Mouse (Mus musculus): ENCODE data around the gene Mrfap1.
A peak's percentile ranks its signal among the peaks of the same experiment; 100 is the strongest.

Gene Mrfap1

DNA sequence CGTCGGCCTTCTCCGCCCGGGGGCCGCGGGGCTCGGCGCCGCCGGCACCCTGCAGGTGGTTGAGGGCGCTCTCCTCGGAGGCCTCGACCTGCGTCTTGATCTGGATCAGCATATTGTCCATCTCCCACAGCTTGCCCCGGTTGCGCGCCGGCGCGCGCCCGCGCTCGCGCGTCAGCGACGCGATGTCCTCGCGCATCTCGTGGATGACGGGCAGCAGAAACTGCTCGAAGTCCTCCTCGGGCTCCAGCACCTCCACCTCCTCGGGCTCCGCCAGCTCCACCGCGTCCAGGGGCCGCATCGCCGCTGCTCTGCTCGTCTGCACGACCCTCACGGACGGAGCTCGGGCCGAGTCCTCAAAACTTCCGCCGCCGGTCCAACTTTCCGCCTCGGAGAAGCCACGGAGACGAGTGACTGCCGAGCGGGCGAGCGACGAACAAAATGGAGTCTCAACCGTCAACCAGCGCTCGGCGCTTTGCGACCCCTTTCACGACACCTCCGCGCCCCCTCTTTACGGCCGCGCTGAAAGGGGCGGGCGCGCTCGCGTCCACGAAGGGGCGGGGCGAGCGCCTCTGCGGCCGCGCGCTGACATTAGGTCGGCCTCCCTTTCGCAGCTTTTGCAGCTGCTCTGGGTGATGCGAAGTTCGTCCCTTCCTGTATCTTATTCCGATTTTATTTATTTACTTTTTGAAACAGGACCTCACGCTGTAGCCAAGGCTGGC lies at the start of gene Mrfap1:
Mrfap1 (minus strand) TSS at position 477 of the 719 bp plus-strand sequence.
- DNase-seq, result peak; percentile 95

DNA sequence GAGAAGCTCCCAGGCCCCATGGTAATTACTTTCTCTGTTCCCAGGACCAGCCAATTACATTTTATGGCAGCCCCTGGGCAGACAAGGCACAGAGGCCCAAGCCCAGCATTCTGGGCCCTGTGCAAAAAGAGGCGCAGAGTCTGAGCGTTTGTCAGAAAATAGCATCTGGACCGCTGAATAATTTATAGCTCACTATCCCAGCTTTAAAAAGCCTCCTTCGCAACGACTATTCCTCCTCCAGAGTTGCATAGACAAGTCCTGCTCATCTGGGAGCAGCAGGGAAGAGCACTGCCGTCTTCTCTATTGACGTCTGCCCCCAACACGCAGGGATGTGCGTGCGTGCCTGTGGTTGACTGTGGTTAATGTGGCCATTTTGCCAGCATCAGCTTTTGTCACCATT lies 47.9 kb upstream of the Mrfap1 start:
- peak; percentile 67 for DNase-seq

DNA sequence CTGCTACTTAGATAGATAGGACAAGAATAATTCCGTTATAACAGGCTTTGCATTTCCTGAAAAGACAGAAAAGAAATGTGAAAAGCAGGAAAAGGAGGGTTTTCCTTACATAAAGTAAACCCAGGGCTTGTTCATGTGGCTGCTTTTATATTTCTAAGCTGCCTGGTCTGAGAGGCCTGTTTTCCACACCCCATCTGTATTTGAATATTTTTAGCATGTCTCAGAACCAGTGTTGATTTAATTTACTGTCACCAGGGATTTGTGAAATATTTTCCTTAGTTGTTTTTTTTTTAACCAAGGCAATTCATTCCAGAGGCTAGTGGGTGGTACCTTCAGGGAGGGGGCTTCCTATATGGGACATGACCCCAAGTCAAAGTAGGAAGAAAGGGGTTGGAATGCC lies 45.1 kb upstream of the Mrfap1 start:
- no peak for DNase-seq

DNA sequence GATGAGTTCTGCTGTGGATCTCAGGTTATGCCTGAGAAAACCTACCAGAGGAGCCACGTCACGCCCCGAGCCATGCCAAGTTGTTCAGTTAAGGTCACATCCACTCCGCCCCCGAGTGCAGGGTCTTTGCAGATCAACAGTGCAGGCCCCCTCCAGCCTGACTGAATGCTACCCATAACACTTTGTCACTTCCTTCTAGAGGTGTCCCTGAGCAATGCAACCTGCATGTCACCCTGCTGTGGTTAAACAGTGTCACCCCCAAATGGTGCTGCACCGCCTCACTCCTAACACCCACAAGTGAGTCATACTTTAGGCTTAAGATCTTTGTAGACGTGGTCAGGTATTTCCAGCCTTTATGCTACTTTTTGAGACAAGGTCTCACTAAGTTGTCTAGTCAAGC lies 43.5 kb upstream of the Mrfap1 start:
- no peak for DNase-seq

DNA sequence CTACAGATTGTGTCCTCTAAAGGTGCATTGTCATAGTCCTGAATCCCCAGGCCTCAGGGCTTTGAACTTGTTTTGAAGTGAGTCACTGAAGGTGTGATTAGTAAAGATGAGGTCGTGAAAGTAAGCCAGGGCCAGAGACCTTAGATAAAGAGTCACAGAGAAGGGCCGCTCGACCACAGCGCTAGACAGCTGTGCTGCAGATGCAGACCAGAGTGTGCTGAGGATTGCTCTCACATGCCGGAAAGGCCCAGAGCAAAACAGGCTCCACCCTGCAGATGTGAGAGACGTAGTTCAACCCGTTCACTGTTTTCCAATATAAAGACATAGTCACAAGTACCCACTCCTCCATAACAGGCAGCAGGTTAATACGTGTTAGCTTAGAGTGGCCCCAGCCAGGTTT lies 43.0 kb upstream of the Mrfap1 start:
- no peak for DNase-seq

DNA sequence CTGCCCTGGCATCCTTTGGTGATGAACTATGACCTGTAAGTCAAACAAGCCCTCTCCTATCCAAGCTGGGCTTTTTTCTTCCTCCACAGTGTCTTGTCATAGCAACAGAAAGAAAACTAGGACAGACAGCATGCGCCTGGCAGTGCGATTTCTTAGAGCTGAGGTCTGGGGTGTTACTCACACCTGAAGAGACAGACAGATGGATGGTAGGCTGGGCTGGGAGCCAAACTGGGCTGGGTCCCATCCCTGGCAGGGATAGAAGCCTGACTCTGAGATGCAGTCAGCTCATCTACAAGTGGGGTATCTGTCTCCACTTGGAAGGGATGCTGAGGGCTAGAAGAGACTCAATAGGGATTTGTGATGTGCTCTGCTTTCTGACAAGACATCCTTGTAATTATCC lies 42.5 kb upstream of the Mrfap1 start:
- DNase-seq, result peak; percentile 84

DNA sequence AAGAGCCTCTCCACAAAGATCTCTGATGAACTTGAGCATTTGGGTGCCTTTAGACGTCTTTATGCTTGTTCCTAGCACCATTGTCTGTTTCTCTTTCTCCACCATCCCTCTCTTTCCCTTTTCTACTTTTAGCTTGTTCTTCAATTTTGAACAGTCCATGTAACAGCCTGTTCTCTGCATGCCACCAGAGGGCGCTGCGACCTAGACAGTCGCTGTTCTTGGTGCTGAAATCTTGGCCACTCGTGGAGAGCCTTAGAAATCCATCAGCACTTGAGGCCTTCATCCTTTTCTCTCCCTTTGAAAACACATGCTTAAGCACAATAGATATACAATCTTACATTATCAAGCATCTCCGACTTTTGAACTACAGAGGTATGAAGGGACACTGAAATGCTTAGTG lies 39.4 kb upstream of the Mrfap1 start:
- DNase-seq, result peak; percentile 84

DNA sequence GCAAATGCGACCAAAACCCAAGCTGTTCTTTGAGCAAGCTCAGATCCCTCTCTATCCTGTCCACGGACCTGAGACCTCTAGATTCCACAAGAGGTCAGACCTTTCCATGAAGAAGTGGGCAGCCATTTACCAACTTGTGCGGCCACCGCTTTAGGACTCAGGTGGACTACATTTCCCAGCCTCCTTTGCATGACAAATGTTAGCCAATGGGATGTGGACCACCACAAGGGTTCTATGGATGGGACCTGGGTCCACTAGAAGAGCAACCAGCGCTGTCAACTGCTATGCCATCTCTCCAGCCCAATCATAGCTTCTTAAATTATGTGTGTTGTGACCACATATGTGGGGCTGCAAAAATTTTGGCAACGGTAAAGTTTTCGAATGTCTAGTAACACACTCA lies 34.7 kb upstream of the Mrfap1 start:
- DNase-seq, result peak; percentile 60

DNA sequence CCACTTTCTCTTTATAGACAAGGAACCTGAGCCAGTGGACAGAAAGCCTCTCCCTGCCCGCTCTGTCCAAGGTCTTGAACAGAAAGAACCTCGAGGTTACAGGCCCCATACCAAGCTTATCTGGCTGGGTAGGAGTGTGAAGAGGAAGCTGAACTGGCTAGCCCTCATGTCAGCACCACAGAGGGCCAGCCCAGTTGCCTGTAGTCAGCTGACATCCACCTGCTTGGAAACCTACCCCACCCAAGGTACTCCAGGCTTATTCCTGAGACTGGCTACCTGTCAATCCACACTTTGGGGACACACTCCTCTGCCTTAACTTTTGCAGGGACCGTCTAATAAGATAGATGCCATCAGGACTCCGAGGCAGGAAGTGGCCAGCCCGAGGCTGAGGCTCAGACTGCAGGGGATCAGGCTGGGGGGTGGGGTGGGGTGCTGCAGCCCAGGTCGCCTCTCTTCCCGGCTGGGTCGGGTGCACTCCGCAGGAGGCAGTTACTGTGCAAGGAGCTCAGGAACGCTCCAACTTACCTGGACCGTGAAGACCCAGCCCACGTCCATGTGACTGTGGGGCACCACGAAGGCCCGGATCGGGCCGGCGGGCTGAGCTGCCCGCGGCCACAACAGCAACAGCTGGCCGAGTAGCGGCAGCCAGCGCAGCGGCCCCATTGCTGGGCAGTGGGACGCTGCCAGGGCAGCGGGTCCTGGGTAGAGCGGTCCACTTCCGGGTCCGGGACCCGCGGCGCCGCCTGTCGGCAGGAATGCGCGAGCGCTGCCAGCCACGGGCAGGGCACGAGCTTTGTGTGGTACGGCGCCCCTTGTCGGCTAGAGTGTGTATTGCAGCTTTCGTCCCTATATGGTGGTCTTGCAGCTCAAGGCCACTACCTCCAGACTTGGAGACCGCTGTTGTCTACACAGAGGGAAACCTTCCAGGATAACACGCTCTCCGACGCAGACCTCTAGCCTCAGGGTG lies 33.6 kb upstream of the Mrfap1 start, which contains the start of gene Man2b2:
Man2b2 (minus strand) TSS at position 741 of the 967 bp plus-strand sequence.
- peak; percentile 80 for DNase-seq

DNA sequence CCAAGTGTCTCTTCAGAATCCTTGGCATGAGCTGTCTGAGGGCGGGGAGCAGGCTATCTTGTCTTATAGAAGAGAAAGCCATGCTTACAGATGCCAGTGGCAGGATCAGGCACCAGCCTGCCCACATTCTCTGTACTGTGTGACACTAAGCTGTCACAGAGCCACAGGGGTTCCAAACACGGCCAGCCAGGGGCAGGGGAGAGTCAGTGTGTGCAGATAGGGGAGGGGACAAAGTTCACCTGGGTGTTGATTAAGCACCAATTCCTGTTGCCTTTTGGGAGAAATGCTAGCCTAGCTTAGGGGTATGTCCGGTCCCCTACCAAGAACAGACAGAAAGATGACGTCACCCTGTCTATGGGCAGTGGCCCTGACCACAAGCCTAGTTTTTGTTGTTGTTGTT lies 32.5 kb upstream of the Mrfap1 start:
- DNase-seq, result no peak

DNA sequence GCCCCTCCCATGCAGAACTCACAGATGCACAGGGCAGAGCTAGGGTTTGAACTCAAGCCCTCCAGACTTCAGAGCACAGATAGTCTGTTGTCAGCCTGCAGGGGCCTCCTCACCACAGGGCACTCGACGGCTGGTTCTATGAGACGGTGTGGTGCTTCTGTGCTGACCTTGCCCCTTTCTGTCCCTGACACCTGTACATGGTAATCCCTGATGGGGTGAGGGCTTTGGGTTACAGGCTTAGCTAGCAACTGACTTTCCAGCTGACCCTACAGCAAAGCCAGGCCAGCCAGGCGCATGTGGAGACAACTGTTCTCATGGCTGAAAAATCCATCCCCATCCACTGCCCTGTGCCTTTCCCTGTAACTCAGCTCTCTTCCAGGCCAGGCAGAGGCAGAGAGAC lies 26.3 kb upstream of the Mrfap1 start:
- DNase-seq, result no peak

DNA sequence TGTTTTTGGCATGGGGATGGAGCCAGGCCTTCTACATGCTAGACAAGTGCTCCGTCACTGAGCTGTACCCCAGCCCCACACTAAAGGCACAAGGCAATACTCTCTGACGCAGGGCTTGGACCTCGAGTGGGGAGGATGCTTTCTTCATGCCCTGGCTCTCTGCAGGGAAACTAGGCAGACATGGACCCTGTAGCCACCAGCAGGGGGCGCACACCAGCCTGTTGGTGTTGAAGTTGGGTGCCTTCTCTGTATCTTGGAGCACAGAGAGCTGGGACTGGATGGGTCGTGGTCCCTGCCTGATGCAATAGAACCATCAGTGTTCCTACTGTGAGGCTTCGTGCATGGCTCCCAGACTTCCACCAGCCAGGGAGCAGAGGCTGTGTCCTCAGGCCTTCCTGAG lies 23.6 kb upstream of the Mrfap1 start:
- DNase-seq, result peak; percentile 57

DNA sequence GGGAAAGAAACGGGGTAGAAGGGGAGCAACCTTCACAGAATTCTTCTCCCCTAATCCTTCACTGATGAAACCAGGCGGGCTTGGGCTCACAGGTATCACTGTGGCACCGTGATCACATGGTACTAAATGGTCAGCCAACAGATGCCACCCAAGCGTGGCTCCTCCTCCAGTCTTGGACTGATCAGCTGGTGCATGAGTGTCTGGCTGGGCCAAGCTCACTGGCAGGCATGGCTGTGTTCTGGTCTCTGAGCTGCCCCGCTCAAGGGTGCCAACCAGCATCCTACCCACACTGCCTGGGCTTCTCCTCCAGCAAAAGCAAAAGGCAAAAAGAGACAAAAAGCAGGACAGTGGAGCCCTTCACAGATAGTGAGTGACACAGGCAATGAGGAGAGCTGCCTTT lies 23.2 kb upstream of the Mrfap1 start:
- no peak for DNase-seq

DNA sequence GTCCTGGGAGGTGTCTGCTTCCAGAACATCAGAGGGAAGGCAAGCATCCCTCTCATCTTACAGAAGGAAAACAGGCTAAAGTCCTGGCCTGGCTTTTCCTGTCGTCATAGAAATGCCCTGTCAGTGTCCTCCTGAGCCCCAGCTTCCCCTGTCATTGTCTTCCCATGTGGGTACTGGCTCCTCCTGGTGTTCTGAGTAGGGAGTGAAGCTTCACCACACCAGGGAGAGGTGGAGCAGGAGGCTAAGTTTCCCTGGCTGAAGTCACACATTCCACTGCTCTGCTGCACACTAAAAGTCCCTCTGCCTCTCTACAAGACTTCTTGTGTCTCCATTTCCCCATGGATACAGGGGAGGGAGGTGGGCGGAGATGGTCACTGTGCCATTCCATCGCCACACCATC lies 21.2 kb upstream of the Mrfap1 start:
- no peak for DNase-seq

DNA sequence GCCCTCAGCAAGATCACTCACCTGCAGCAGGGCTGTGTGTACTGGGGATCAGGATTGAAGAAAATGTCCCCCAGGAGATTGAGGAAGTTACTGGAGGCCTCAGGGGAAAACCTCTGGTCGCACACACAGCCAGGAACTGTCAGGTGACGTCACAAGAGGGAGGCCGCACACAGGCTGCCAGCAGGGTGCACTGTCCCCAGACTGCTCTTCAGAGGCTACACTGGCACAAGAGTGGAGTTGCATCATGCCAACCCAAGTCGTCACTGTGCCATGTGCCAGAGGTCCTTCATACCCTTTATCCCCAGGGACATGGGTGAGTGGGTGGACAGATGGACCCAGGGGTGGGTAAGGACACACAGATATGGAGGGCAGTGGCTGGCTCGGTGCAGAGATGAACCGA lies 18.0 kb upstream of the Mrfap1 start:
- DNase-seq, result no peak

DNA sequence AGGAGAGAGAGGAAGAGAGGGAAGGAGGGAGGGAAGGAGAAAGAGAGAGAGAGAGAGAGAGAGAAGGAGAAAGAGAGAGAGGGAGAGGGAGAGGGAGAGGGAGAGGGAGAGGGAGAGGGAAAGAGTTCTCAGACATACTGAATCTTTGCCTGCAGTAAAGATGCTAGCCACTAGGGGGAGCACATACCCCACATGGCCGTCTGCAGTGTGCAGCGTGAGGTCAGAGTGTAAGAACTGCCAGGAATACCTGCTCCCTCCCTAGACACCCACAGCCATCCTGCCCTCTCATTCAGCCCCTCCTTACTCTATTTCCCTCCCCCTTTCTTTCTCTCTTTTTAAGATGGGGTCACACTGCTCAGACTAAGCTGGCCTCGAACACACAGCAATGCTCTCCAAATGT lies 14.8 kb upstream of the Mrfap1 start:
- peak; percentile 55 for DNase-seq

DNA sequence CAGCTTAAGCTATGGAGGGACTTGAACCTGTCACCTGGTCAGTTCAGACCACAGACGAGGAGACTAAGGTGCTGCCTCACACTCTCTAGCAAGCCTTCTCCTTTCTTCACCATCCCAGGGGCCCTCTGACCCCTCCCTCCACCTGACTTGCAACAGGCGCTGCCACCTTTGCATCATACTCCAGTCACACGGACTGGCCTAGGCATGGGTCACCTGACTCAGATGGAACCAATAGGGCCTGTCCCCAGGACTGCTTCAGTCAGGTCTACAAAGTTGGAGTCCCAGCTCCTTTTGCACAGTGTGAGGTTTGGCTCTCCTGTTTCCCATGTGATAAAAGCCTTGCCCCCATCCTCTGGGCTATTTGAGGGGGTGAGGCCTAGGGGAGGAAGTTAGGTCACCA lies 14.1 kb upstream of the Mrfap1 start:
- no peak for DNase-seq

DNA sequence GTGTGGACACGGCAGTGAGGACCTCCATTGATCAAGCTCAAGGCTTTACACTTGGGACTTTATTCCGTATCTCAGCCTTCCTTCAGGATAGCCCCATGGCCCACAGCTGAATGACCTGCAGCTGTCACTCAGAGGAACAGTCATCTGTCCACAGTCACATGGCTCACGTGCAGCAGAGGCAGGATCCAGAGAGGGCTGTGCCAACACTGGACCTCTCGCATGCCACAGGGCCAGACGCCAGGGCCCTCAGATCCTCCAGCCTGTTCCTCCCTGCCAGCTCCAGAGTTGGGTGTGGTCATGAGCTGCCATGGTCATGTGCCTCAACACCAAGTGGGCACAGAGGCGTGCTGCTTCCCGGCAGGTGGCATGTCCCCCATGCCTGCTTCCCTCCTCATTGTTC lies 12.6 kb upstream of the Mrfap1 start:
- no peak for DNase-seq

DNA sequence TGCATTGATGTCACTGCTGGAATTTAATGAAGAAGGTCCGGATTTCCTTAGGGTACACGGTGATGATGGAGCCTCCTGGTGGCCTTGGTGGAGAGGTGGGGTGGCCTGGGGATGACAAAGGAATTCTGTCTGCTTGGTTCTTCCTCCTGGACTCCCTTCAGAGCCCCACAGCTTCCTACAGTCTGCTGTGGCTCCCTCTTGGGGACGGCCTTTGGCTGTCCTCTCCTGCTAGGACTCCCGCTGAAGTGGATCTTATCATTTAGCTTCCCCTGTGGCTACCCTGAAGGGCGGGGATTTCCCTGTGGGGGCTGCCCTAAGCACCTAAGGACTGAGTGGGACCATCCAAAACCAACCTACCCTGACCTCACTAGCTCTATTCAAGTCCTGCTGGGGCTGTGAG lies 10.5 kb upstream of the Mrfap1 start:
- DNase-seq, result no peak

DNA sequence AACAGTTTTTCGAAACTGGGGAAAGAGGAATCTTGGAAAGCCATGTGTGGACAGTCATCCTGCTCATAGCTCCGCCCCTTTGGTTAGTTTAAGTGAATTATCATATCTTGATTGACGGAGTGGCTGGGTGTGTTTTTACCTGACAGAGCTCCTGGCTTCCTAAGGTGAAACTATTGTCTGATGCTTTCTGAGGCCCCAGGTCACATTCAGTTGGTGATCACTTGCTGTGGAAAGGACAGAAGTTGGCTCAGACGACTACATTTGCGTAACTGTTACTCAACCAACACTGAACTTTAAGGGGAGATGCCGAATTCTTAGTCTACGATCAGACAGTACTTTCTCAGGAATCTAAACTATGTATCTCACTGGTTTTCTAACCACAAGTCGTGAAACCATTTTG lies 719 bp upstream of the Mrfap1 start:
- no peak for DNase-seq

DNA sequence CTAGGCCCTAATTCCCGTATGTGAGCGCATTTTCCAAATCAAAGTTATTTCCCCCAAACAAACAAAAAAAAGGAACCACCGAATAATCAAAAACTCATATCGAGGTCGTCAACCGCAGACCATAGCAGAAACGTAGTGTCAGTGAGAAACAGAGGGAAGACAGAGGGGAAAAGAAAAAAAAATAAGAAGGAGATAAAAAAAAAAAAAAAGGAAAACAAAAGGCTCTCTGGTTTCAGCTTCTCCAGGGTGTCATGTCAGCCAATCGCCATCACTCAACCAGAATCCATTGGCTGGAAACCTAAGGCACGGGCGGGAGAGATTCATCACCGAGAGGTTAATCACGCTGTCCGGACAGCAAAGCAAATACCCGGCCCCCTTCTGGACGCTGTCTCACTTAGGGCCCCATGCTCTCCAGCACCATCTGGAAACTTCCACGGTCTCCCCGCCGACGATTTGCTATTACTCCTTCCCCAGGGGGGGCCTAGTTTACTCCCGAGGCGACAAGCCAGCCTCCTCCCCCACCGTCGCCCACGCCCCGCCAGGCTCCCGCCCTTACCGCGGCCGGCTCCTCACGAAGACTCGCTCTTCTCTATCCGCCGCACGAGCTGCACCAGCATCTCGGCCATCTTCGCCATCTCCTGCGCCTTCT lies 801 bp downstream of the Mrfap1 start:
- DNase-seq, result peak; percentile 79

DNA sequence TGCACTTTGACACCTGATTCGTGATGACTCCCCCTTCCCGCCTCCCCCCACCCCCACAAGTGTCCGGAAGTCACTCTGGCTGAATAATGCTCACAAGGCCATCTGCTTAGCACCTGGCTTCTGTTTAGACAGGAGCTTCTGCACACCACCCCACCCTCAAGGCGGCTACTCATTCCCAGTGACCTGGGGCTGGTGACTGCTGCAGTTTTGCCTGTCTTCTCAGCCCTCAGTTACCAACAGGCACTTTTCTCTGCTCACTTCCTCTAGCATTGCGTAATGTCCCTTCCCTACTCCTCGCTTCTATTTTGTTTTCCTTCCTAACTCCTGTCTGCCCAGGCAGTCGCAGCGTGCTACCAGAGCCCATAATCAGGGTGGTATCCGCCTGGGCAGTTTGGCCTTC lies 4.7 kb downstream of the Mrfap1 start:
- DNase-seq, result no peak

DNA sequence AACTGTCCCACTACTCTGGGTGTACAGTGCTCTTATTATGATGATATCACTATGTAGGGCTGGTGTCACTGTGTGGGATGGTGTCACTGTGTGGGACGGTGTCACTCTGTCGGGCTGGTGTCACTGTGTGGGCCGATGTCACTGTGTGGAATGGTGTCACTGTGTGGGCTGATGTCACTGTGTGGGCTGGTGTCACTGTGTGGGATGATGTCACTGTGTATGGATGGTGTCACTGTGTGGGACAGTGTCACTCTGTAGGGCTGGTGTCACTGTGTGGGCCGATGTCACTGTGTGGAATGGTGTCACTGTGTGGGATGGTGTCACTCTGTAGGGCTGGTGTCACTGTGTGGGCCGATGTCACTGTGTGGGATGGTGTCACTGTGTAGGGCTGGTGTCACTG lies 10.5 kb downstream of the Mrfap1 start:
- no peak for DNase-seq

DNA sequence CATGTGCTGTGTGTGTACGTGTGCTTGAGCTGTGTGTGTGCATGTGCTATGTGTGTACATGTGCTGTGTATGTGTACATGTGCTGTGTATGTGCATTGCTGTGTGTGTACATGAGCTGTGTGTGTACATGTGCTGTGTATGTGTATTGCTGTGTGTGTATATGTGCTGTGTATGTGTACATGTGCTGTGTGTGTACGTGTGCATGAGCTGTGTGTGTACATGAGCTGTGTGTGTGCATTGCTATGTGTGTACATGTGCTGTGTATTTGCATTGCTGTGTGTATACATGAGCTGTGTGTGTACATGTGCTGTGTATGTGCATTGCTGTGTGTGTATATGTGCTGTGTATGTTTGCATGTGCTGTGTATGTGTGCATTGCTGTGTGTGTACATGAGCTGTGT lies 17.1 kb downstream of the Mrfap1 start:
- no peak for DNase-seq
